Mouse (Mus musculus): ENCODE results near the gene Abhd11. TPM values are rescaled to one million over a fixed set of nuclear protein-coding genes. Genes with fewer than 3 reads are reported as not detected.
A peak's percentile ranks its signal among the peaks of the same experiment; 100 is the strongest.

Gene Abhd11
- polyA plus RNA-seq, 1 experiment, result 26.8 TPM

GRCm38 (mm10) chr5:135011809-135012613 lies 3.1 kb downstream of the Abhd11 start:
- H3ac ChIP-seq (ENCODE audit: control insufficient read depth, insufficient read length, low read depth), result no peak overlapping the region
- no peak for TF ChIP-seq USF1 (IDR thresholded peaks at IDR 0.05; ENCODE audit: low read depth)
- TF ChIP-seq MYOG (IDR thresholded peaks at IDR 0.05; ENCODE audit: control insufficient read depth, extremely low read depth, insufficient read length), result no peak
- TF ChIP-seq CTCF (IDR thresholded peaks at IDR 0.05; ENCODE audit: control insufficient read depth, insufficient read depth, insufficient read length), result no peak
- no peak for TF ChIP-seq MYOD1 (IDR thresholded peaks at IDR 0.05; ENCODE audit: control insufficient read depth, insufficient read length, low read depth)
- no peak for TF ChIP-seq FOSL1 (IDR thresholded peaks at IDR 0.05; ENCODE audit: insufficient read depth, low read length, poor library complexity, severe bottlenecking)
- no peak for TF ChIP-seq CEBPB (IDR thresholded peaks at IDR 0.05; ENCODE audit: low read depth)
- no peak for TF ChIP-seq MAX (IDR thresholded peaks at IDR 0.05)
- H3K36me3 ChIP-seq (ENCODE audit: control insufficient read depth, insufficient read depth), result no peaks in the 10 kb centered on the region
- H3K4me3 ChIP-seq (ENCODE audit: insufficient read depth, poor library complexity, severe bottlenecking), result no peak overlapping the region
- no peaks in the 10 kb centered on the region for H3K79me3 ChIP-seq (ENCODE audit: low read depth)
- no peaks in the 10 kb centered on the region for H3K79me2 ChIP-seq (ENCODE audit: control insufficient read depth, insufficient read depth)
- no peaks in the 10 kb centered on the region for H3K27me3 ChIP-seq (ENCODE audit: control insufficient read depth, insufficient read depth, insufficient read length)

GRCm38 (mm10) chr5:135012671-135013441 lies 3.9 kb downstream of the Abhd11 start:
- H3ac ChIP-seq (ENCODE audit: control insufficient read depth, insufficient read length, low read depth), result no peak overlapping the region
- H3K36me3 ChIP-seq (ENCODE audit: control insufficient read depth, insufficient read depth), result no peaks in the 10 kb centered on the region
- H3K27me3 ChIP-seq (ENCODE audit: control insufficient read depth, insufficient read depth, insufficient read length), result no peaks in the 10 kb centered on the region
- H3K4me3 ChIP-seq (ENCODE audit: insufficient read depth, poor library complexity, severe bottlenecking), result no peak overlapping the region
- TF ChIP-seq MAX (IDR thresholded peaks at IDR 0.05), result no peak
- peak; percentile 76 for TF ChIP-seq CTCF (IDR thresholded peaks at IDR 0.05; ENCODE audit: control insufficient read depth, insufficient read depth, insufficient read length)
- no peak for TF ChIP-seq MYOG (IDR thresholded peaks at IDR 0.05; ENCODE audit: control insufficient read depth, extremely low read depth, insufficient read length)
- no peaks in the 10 kb centered on the region for H3K79me3 ChIP-seq (ENCODE audit: low read depth)
- H3K79me2 ChIP-seq (ENCODE audit: control insufficient read depth, insufficient read depth), result no peaks in the 10 kb centered on the region

- H3ac ChIP-seq (ENCODE audit: control insufficient read depth, insufficient read length, low read depth), result no peak overlapping the region
- TF ChIP-seq MAX (IDR thresholded peaks at IDR 0.05) (no peak), CTCF (IDR thresholded peaks at IDR 0.05; ENCODE audit: control insufficient read depth, insufficient read depth, insufficient read length) (peak; percentile 87)
- H3K79me3 ChIP-seq (ENCODE audit: low read depth), result no peaks in the 10 kb centered on the region
- H3K79me2 ChIP-seq (ENCODE audit: control insufficient read depth, insufficient read depth), result no peaks in the 10 kb centered on the region
- no peaks in the 10 kb centered on the region for H3K27me3 ChIP-seq (ENCODE audit: control insufficient read depth, insufficient read depth, insufficient read length)
- no peaks in the 10 kb centered on the region for H3K36me3 ChIP-seq (ENCODE audit: control insufficient read depth, insufficient read depth)
- no peak overlapping the region for H3K4me3 ChIP-seq (ENCODE audit: insufficient read depth, poor library complexity, severe bottlenecking)
These were observed 6.5 kb downstream of the Abhd11 start for GRCm38 (mm10) chr5:135015497-135015896.

- no peaks in the 10 kb centered on the region for H3K27me3 ChIP-seq (ENCODE audit: control insufficient read depth, insufficient read depth, insufficient read length)
- no peaks in the 10 kb centered on the region for H3K79me2 ChIP-seq (ENCODE audit: control insufficient read depth, insufficient read depth)
- no peaks in the 10 kb centered on the region for H3K79me3 ChIP-seq (ENCODE audit: low read depth)
- TF ChIP-seq CEBPB (IDR thresholded peaks at IDR 0.05; ENCODE audit: low read depth) (no peak), MAX (IDR thresholded peaks at IDR 0.05) (no peak), FOSL1 (IDR thresholded peaks at IDR 0.05; ENCODE audit: insufficient read depth, low read length, poor library complexity, severe bottlenecking) (no peak), CTCF (IDR thresholded peaks at IDR 0.05; ENCODE audit: control insufficient read depth, insufficient read depth, insufficient read length) (no peak)
- no peak overlapping the region for H3K4me3 ChIP-seq (ENCODE audit: insufficient read depth, poor library complexity, severe bottlenecking)
- no peaks in the 10 kb centered on the region for H3K36me3 ChIP-seq (ENCODE audit: control insufficient read depth, insufficient read depth)
- no peak overlapping the region for H3ac ChIP-seq (ENCODE audit: control insufficient read depth, insufficient read length, low read depth)
These were observed 7.3 kb downstream of the Abhd11 start for GRCm38 (mm10) chr5:135016224-135016759.

- Histone ChIP-seq H3K79me2 (ENCODE audit: control insufficient read depth, insufficient read depth) (peaks cover 24% of the 10 kb centered on the region), H3K27me3 (ENCODE audit: control insufficient read depth, insufficient read depth, insufficient read length) (no peaks in the 10 kb centered on the region), H3K4me3 (ENCODE audit: insufficient read depth, poor library complexity, severe bottlenecking) (no peak overlapping the region), H3K79me3 (ENCODE audit: low read depth) (peaks cover 4% of the 10 kb centered on the region), H3ac (ENCODE audit: control insufficient read depth, insufficient read length, low read depth) (no peak overlapping the region), H3K36me3 (ENCODE audit: control insufficient read depth, insufficient read depth) (no peaks in the 10 kb centered on the region)
- TF ChIP-seq MAX (IDR thresholded peaks at IDR 0.05) (no peak), FOSL1 (IDR thresholded peaks at IDR 0.05; ENCODE audit: insufficient read depth, low read length, poor library complexity, severe bottlenecking) (no peak), MYOD1 (IDR thresholded peaks at IDR 0.05; ENCODE audit: control insufficient read depth, insufficient read length, low read depth) (no peak), MYOG (IDR thresholded peaks at IDR 0.05; ENCODE audit: control insufficient read depth, extremely low read depth, insufficient read length) (no peak), USF1 (IDR thresholded peaks at IDR 0.05; ENCODE audit: low read depth) (no peak), CEBPB (IDR thresholded peaks at IDR 0.05; ENCODE audit: low read depth) (no peak), CTCF (IDR thresholded peaks at IDR 0.05; ENCODE audit: control insufficient read depth, insufficient read depth, insufficient read length) (no peak)
These were observed 12.9 kb downstream of the Abhd11 start for GRCm38 (mm10) chr5:135021814-135022213.
